Mouse (Mus musculus) heart, embryonic 13.5 days (tissue): ENCODE measurements around the gene Foxd3. TPM values are rescaled to one million over a fixed set of nuclear protein-coding genes. Genes with fewer than 3 reads are reported as not detected.

Source experiments
- ATAC-seq: fragments of 200-750 bp; cut with Nextera tagmentation; 2 replicates; pipeline ENCODE4 v1.8.0; 2017; ENCODE audit warnings: moderate TSS enrichment; ENCODE audit not compliant: insufficient number of reproducible peaks, low FRiP score, low TSS enrichment; ENCODE audit errors: extremely low read depth
- H3K27ac ChIP-seq: fragments of 300-500 bp; sonication (generic); replicated peaks from 2 replicates; pipeline ENCODE4 v1.5.1; 2015; ENCODE audit warnings: moderate library complexity, mild to moderate bottlenecking, inconsistent platforms
- H3K27me3 ChIP-seq: fragments of 300-500 bp; sonication (generic); replicated peaks from 2 replicates; pipeline ENCODE4 v1.6.1; 2015; ENCODE audit warnings: mild to moderate bottlenecking, inconsistent platforms
- H3K36me3 ChIP-seq: fragments of 300-500 bp; sonication (generic); 2 replicates; pipeline ENCODE4 v1.6.1; 2015; ENCODE audit warnings: mild to moderate bottlenecking, inconsistent platforms
- H3K4me1 ChIP-seq: fragments of 300-500 bp; sonication (generic); 2 replicates; pipeline ENCODE4 v1.6.1; 2015; ENCODE audit warnings: inconsistent platforms
- H3K4me2 ChIP-seq: fragments of 300-500 bp; sonication (generic); 2 replicates; pipeline ENCODE4 v1.6.1; 2015; ENCODE audit warnings: inconsistent platforms, mild to moderate bottlenecking, moderate library complexity
- H3K4me3 ChIP-seq: fragments of 300-500 bp; sonication (generic); 2 replicates; pipeline ENCODE4 v1.5.1; 2015; ENCODE audit warnings: moderate library complexity, mild to moderate bottlenecking, inconsistent platforms
- H3K9ac ChIP-seq: fragments of 300-500 bp; sonication (generic); 2 replicates; pipeline ENCODE4 v1.6.1; 2015; ENCODE audit warnings: inconsistent platforms, mild to moderate bottlenecking, moderate library complexity
- H3K9me3 ChIP-seq: fragments of 300-500 bp; sonication (generic); 2 replicates; pipeline ENCODE4 v1.6.1; 2016; ENCODE audit warnings: inconsistent platforms
- WGBS: fragments of 180-500 bp; shearing (Covaris S2); methylation state at CpG from one replicate; pipeline ENCODE4 v1.1.7; 2015; ENCODE audit warnings: mixed read lengths; 5-methylcytosine and 5-hydroxymethylcytosine counted together
- polyA plus RNA-seq: library from polyadenylated mRNA; unstranded; fragments of >200 nt; fragmentation: Nextera tagmentation; extraction: Ambion mirVana; gene quantifications from 2 replicates; pipeline ENCODE4 v1.2.1, GENCODE M21; 2015

Gene Foxd3
- polyA plus RNA-seq, 1 experiment from 2014 or later = not detected

GRCm38 (mm10) chr4:99650088-99650944, 5.8 kb upstream of the Foxd3 start:
- peak overlapping the region; percentile 46 for H3K4me3 ChIP-seq
- peaks cover 20% of the 10 kb centered on the region for H3K4me1 ChIP-seq
- no peaks in the 10 kb centered on the region for H3K9me3 ChIP-seq
- no peak overlapping the region for H3K27ac ChIP-seq
- peak overlapping the region; percentile 67 for H3K4me2 ChIP-seq
- no peaks in the 10 kb centered on the region for H3K36me3 ChIP-seq
- WGBS = 2% methylated on average over 44 of the region's 44 CpGs
- no peak for ATAC-seq
- 0 out of 2 replicates have a peak overlapping the region, but pooled peaks have one; percentile 28 for H3K9ac ChIP-seq
- H3K27me3 ChIP-seq = peaks cover 94% of the 10 kb centered on the region

- 2% methylated on average over 59 of the region's 59 CpGs for WGBS
- H3K4me2 ChIP-seq = peak overlapping the region; percentile 67
Measured at GRCm38 (mm10) chr4:99650945-99651690, 5.0 kb upstream of the Foxd3 start.

GRCm38 (mm10) chr4:99651823-99652450, 4.2 kb upstream of the Foxd3 start:
- Histone ChIP-seq H3K27ac (no peak overlapping the region), H3K4me3 (peak overlapping the region; percentile 46), H3K36me3 (no peaks in the 10 kb centered on the region), H3K27me3 (peaks cover 99% of the 10 kb centered on the region), H3K4me2 (no peak overlapping the region), H3K9ac (no peak overlapping the region), H3K4me1 (peaks cover 34% of the 10 kb centered on the region), H3K9me3 (no peaks in the 10 kb centered on the region)
- 17% methylated on average over 10 of the region's 10 CpGs for WGBS
- ATAC-seq = no peak

More at GRCm38 (mm10) chr4:99650945-99651690, 5.0 kb upstream of the Foxd3 start:
- ATAC-seq = no peak
- no peaks in the 10 kb centered on the region for H3K9me3 ChIP-seq
- H3K36me3 ChIP-seq = no peaks in the 10 kb centered on the region
- peak overlapping the region; percentile 46 for H3K4me3 ChIP-seq
- no peak overlapping the region for H3K27ac ChIP-seq
- H3K4me1 ChIP-seq = peaks cover 26% of the 10 kb centered on the region
- H3K27me3 ChIP-seq = peaks cover 99% of the 10 kb centered on the region
- no peak overlapping the region for H3K9ac ChIP-seq

GRCm38 (mm10) chr4:99652576-99653210, 3.4 kb upstream of the Foxd3 start:
- no peak overlapping the region for H3K9ac ChIP-seq
- peaks cover 100% of the 10 kb centered on the region for H3K27me3 ChIP-seq
- H3K9me3 ChIP-seq = no peaks in the 10 kb centered on the region
- H3K36me3 ChIP-seq = no peaks in the 10 kb centered on the region
- H3K27ac ChIP-seq = no peak overlapping the region
- H3K4me3 ChIP-seq = no peak overlapping the region
- 3% methylated on average over 19 of the region's 19 CpGs for WGBS
- peaks cover 42% of the 10 kb centered on the region for H3K4me1 ChIP-seq
- ATAC-seq = no peak
- H3K4me2 ChIP-seq = no peak overlapping the region

GRCm38 (mm10) chr4:99653216-99653607, 2.9 kb upstream of the Foxd3 start:
- Histone ChIP-seq H3K27ac (no peak overlapping the region), H3K9ac (no peak overlapping the region), H3K36me3 (no peaks in the 10 kb centered on the region), H3K27me3 (peaks cover 100% of the 10 kb centered on the region), H3K4me3 (0 out of 2 replicates have a peak overlapping the region, but pooled peaks have one; percentile 6), H3K4me2 (no peak overlapping the region), H3K9me3 (no peaks in the 10 kb centered on the region), H3K4me1 (peaks cover 44% of the 10 kb centered on the region)
- WGBS = 2% methylated on average over 25 of the region's 25 CpGs
- no peak for ATAC-seq

GRCm38 (mm10) chr4:99653608-99654221, 2.4 kb upstream of the Foxd3 start:
- no peak overlapping the region for H3K4me2 ChIP-seq

GRCm38 (mm10) chr4:99654621-99655296, 1.3 kb upstream of the Foxd3 start:
- Histone ChIP-seq H3K9me3 (no peaks in the 10 kb centered on the region), H3K4me3 (no peak overlapping the region), H3K9ac (no peak overlapping the region), H3K27me3 (peaks cover 98% of the 10 kb centered on the region), H3K4me2 (no peak overlapping the region), H3K4me1 (peaks cover 44% of the 10 kb centered on the region), H3K36me3 (no peaks in the 10 kb centered on the region), H3K27ac (no peak overlapping the region)
- WGBS = 1% methylated on average over 27 of the region's 27 CpGs
- ATAC-seq = no peak

More at GRCm38 (mm10) chr4:99653608-99654221, 2.4 kb upstream of the Foxd3 start:
- H3K27me3 ChIP-seq = peaks cover 98% of the 10 kb centered on the region
- under 1% methylated on average over 36 of the region's 36 CpGs for WGBS
- H3K27ac ChIP-seq = no peak overlapping the region
- ATAC-seq = no peak
- peak overlapping the region; percentile 6; the same call in 1 of the 2 replicates for H3K4me3 ChIP-seq
- peaks cover 44% of the 10 kb centered on the region for H3K4me1 ChIP-seq
- H3K9me3 ChIP-seq = no peaks in the 10 kb centered on the region
- no peak overlapping the region for H3K9ac ChIP-seq
- H3K36me3 ChIP-seq = no peaks in the 10 kb centered on the region

GRCm38 (mm10) chr4:99656605-99657429, 718 bp downstream of the Foxd3 start:
- no peak for ATAC-seq
- Histone ChIP-seq H3K9ac (no peak overlapping the region), H3K4me3 (peak overlapping the region; percentile 47), H3K9me3 (no peaks in the 10 kb centered on the region), H3K27me3 (peaks cover 98% of the 10 kb centered on the region), H3K27ac (no peak overlapping the region), H3K4me1 (peaks cover 38% of the 10 kb centered on the region), H3K4me2 (peak overlapping the region; percentile 65), H3K36me3 (no peaks in the 10 kb centered on the region)
- WGBS = under 1% methylated on average over 91 of the region's 92 CpGs

GRCm38 (mm10) chr4:99657430-99657820, 1.3 kb downstream of the Foxd3 start:
- H3K9me3 ChIP-seq = no peaks in the 10 kb centered on the region
- no peak for ATAC-seq
- peak overlapping the region; percentile 47 for H3K4me3 ChIP-seq
- no peak overlapping the region for H3K27ac ChIP-seq
- H3K9ac ChIP-seq = no peak overlapping the region
- H3K27me3 ChIP-seq = peaks cover 98% of the 10 kb centered on the region
- H3K36me3 ChIP-seq = no peaks in the 10 kb centered on the region
- under 1% methylated on average over 60 of the region's 62 CpGs for WGBS
- peak overlapping the region; percentile 65 for H3K4me2 ChIP-seq
- H3K4me1 ChIP-seq = peaks cover 38% of the 10 kb centered on the region
